Mouse (Mus musculus): ENCODE data around the gene Noxo1. TPM values are rescaled to one million over a fixed set of nuclear protein-coding genes. Genes with fewer than 3 reads are reported as not detected.
A peak's percentile ranks its signal among the peaks of the same experiment; 100 is the strongest.

The Noxo1 gene
- polyA plus RNA-seq (2012; rRNA removed): 7.6 and 10.7 TPM in 2 replicates

DNA sequence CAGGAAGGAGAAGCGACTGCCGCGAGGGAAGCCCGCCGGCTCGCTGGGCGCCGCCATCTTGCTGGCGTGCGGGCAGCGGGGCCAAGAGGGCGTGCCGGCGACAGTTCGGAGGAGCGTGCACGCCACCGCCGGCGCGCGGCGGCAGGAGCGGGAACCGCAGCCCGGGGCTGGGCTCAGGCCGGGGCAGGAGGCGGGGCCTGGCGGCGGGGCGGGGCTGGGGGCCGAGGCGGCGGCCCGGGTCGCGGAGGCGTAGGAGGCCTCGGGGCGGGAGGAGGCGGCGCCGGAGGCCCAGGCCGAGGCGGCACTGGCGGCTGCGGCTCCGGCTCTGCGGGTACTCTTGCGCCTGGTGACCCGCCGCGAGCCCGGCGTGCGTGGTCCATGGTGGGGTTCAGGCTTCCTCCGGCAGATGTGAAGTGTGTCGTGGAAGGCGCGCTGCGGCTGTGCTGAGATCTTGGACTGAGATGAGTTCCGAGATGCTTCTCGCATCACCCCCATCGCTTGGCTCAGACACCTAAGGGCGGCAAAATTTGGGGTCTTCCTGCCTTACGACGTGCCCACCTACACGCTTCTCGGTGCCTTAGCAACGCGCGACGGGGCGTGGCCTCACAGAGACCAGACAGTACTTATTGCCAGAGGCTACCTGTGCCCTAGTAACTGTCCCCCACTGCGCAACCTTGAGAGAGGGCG is at the start of gene Noxo1, which contains the start of gene Gfer:
Gene Noxo1 (plus strand): TSS at position 224 of the 687 bp plus-strand sequence.
Gene Gfer (minus strand): TSS at position 146 of the 687 bp plus-strand sequence.
- TF ChIP-seq POLR2A (IDR thresholded peaks at IDR 0.05; ENCODE audit: borderline replicate concordance, extremely low read depth, insufficient read depth, insufficient read length, poor library complexity, severe bottlenecking) (peak; percentile 71), CTCF (IDR thresholded peaks at IDR 0.05; ENCODE audit: borderline replicate concordance, extremely low read depth, insufficient read depth, insufficient read length) (peak; percentile 34; the same call in 1 of the 2 replicates)
- peak; percentile 93 for DNase-seq (ENCODE audit: low read depth)

DNA sequence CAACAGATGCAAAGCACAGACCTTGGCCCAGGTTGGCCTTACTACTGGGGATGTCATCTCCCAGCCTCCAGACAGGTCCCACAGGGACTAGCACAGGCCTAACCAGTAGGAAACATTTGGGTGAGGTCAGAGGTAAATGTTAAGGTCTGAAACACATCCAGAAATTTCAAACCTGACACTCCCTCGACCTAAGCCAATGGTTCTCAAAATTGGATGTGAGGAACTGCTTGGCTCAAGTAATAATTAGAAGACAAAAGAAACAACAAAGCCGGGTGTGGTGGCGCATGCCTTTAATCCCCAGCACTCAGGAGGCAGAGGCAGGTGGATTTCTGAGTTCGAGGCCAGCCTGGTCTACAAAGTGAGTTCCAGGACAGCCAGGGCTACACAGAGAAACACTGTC is 49.7 kb upstream of the Noxo1 start:
- TF ChIP-seq CTCF (IDR thresholded peaks at IDR 0.05; ENCODE audit: borderline replicate concordance, extremely low read depth, insufficient read depth, insufficient read length): no peak
- no peak for TF ChIP-seq POLR2A (IDR thresholded peaks at IDR 0.05; ENCODE audit: borderline replicate concordance, extremely low read depth, insufficient read depth, insufficient read length, poor library complexity, severe bottlenecking)
- no peak for DNase-seq (ENCODE audit: low read depth)

DNA sequence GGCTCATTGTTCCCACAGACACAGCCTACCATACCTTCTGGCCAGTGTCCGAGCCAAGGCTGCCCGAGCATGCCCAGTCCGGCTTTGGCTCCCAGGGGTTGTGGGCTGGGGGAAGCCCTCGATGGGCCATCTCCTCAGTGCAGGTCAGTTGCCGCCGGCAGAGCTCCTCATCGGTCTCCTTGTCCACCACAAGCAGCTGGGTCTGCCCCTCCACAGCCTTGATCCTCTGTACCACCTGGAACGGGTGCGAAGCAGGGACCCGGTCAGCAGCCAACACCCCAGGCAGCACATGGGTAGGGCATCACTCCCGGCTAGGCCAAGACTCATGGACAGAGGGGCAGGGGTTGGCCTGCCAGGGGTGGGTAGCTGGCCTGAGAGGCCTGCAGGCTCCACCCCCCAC is 48.5 kb upstream of the Noxo1 start:
- no peak for DNase-seq (ENCODE audit: low read depth)

DNA sequence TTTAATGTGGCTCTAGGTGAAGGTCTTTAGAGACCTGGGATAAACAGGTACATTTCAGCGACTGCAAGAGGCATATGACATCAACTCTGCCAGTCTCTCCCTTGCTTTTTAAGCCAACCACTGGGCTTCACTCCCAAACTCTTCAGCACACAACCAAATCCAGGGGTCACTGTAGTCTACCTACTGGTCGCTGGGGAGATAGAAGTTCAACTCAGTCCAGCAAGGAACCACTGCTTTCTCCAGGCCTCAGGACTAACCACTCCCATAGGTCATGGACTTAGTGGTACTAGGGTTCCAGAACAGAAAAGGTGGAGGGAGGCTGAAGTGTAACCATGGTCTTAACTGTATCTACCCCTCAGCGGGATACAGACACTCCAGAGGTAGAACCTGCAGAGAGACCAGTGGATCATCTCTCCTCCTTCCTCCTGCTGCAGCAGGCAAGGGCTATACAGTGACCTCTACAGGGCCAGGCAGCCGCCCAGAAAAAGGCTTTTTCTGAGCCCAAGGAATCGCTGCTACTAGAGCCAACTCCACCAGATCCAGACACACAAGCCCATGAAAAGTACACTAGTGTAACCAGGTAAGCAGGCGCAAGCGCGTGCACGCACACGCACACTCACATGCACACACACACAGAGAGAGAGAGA is 47.2 kb upstream of the Noxo1 start:
- no peak for DNase-seq (ENCODE audit: low read depth)

More for the DNA sequence above, 48.5 kb upstream of the Noxo1 start:
- no peak for TF ChIP-seq CTCF (IDR thresholded peaks at IDR 0.05; ENCODE audit: borderline replicate concordance, extremely low read depth, insufficient read depth, insufficient read length)
- TF ChIP-seq POLR2A (IDR thresholded peaks at IDR 0.05; ENCODE audit: borderline replicate concordance, extremely low read depth, insufficient read depth, insufficient read length, poor library complexity, severe bottlenecking): no peak

DNA sequence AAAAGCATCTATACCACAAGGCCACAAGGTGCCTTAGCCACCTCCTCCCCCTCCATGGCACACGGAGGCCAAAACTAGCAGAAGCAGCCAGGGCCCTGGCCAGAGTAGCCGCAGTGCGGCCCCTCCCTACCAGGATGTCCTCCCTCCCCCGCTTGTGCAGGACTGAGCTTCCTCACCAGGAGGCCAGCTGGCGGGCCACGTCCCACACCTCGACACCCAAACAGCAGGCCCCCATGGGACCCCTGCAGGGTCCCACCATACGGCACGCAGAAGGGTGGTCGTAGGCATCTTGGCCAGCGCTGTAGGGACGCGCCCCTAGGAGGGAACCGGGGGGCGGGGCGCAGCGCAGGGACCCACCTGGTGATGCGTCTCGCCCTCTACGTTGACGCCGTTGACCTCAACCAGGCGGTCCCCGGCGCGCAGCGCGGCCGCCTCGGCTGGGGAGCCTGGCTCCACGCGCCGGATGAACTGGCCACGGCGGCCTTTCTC is 46.4 kb upstream of the Noxo1 start:
- no peak for DNase-seq (ENCODE audit: low read depth)
- TF ChIP-seq CTCF (IDR thresholded peaks at IDR 0.05; ENCODE audit: borderline replicate concordance, extremely low read depth, insufficient read depth, insufficient read length) (no peak), POLR2A (IDR thresholded peaks at IDR 0.05; ENCODE audit: borderline replicate concordance, extremely low read depth, insufficient read depth, insufficient read length, poor library complexity, severe bottlenecking) (no peak)

More for the DNA sequence above, 47.2 kb upstream of the Noxo1 start:
- TF ChIP-seq CTCF (IDR thresholded peaks at IDR 0.05; ENCODE audit: borderline replicate concordance, extremely low read depth, insufficient read depth, insufficient read length): no peak
- TF ChIP-seq POLR2A (IDR thresholded peaks at IDR 0.05; ENCODE audit: borderline replicate concordance, extremely low read depth, insufficient read depth, insufficient read length, poor library complexity, severe bottlenecking): no peak

DNA sequence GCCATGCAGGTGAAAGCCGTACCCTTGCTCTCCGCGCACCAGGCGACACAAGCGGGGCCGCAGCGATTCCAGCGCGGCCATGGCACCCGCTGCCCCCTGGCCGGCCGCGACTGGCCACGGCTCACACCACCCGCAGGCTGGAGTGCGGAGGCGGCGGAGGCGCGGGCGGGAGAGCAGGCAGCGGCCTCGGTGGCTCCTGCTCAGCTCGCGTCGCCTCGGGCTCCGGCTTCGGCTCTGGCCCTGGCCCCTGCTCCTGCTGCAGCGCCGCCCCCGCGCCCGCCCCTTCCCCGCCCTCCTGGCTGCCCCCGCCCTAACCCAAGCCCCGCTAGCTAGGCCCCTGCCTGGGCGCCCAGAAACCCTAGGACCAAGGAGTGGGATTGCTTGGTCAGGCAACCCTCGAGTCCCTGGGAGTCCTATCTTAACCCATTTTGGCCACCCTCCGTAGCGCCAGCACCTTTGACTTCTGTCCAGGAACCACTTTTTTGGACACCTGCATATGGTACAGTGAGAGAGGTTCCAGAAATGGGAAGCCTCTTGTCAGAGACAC is 45.9 kb upstream of the Noxo1 start, which contains the start of gene Slc9a3r2:
Gene Slc9a3r2 (minus strand): TSS at position 258 of the 547 bp plus-strand sequence.
- TF ChIP-seq CTCF (IDR thresholded peaks at IDR 0.05; ENCODE audit: borderline replicate concordance, extremely low read depth, insufficient read depth, insufficient read length) (no peak), POLR2A (IDR thresholded peaks at IDR 0.05; ENCODE audit: borderline replicate concordance, extremely low read depth, insufficient read depth, insufficient read length, poor library complexity, severe bottlenecking) (no peak)
- peak; percentile 56 for DNase-seq (ENCODE audit: low read depth)

DNA sequence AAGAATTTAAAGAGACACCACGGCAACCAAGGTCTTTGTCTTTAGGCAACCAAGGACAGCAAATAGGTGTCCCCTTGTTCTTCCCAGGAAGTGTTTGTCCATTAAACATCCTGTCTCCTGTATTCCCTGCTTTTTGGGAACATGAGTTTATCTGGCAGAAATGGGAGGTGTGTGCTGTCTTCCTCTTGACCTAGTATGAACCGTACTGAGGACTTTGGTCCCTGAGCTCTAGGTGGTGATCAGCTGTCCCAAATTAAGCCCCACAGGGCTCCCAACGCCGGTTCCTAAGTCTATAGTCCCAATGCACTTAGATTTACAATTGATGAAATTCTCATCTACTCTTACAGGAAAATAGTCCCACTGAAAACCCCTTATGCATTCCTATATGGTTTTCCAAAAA is 45.3 kb upstream of the Noxo1 start:
- DNase-seq (ENCODE audit: low read depth): no peak
- TF ChIP-seq CTCF (IDR thresholded peaks at IDR 0.05; ENCODE audit: borderline replicate concordance, extremely low read depth, insufficient read depth, insufficient read length) (no peak), POLR2A (IDR thresholded peaks at IDR 0.05; ENCODE audit: borderline replicate concordance, extremely low read depth, insufficient read depth, insufficient read length, poor library complexity, severe bottlenecking) (no peak)

DNA sequence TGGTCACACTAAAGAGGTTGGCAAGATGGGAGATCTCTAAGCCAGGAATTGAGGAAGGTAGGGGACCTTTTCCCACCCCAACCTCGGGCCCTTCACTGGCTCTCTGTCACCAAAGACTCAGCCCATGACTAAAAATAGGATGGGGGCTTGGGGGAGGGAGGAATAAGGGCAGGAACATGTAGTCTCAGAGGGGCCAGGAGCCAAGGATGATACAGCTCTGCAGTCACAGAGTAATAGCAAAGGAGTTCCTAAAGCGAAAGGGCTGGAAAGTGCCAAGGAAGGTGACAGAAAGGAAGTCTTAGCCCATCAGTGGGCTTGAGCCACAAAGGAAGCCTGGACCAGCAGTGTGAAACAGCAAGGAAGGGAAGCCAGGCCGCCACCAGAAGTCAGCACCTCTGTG is 44.2 kb upstream of the Noxo1 start:
- TF ChIP-seq CTCF (IDR thresholded peaks at IDR 0.05; ENCODE audit: borderline replicate concordance, extremely low read depth, insufficient read depth, insufficient read length) (no peak), POLR2A (IDR thresholded peaks at IDR 0.05; ENCODE audit: borderline replicate concordance, extremely low read depth, insufficient read depth, insufficient read length, poor library complexity, severe bottlenecking) (no peak)

DNA sequence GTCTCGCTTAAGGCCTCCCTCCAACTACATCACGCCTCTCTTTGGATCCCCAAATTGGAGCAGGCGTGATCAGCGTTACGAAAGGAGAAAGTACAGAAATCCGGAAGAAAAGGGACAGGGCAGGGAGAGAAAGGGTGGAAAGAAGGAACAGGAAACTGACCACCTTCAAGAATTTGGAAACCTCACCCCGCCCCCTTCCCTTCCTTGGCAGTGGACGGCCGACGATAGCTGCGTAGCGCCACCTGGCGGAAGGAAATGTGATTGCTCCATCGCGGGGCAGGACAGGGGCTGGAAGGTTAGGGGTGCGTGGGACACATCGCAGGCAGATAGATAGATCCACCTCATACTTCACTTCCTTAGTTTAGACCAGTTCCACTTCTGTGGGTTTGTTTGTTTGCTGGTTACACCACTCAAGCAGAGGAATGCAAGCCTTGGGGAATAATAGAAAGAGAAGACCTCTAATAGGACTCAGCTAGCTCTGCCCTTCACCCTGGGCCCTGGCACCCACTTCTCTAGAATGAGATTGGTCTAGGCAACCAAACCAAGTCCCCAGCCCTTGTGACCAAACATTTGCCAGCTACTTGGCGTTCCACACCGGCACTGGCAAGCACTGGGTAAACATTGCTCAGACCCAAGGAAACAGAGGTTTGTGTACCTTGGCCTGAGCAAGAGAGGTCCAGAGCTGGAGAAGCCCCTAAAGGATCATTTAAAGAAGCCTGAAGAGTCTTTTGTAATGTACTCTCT is 41.9 kb upstream of the Noxo1 start:
- TF ChIP-seq CTCF (IDR thresholded peaks at IDR 0.05; ENCODE audit: borderline replicate concordance, extremely low read depth, insufficient read depth, insufficient read length): peak; percentile 94
- TF ChIP-seq POLR2A (IDR thresholded peaks at IDR 0.05; ENCODE audit: borderline replicate concordance, extremely low read depth, insufficient read depth, insufficient read length, poor library complexity, severe bottlenecking): no peak
- DNase-seq (ENCODE audit: low read depth): peak; percentile 81

More for the DNA sequence above, 44.2 kb upstream of the Noxo1 start:
- no peak for DNase-seq (ENCODE audit: low read depth)

DNA sequence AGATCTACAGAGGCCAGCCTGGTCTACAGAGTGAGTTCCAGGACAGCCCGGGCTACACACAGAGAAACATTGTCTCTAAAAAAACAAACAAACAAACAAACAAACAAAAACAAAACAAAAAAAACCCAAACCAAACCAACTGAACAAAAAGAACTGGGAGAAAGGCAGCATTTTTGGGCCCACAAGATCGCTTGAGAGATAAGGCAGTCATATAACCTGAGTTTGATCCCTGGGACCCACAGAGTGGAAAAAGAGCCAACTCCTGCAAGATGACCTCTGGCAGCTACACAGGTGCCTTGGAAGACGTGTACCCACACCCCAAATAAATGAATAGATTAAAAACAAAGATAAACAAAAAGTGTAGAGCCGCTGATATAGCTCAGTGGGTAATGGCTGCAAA is 41.1 kb upstream of the Noxo1 start:
- TF ChIP-seq POLR2A (IDR thresholded peaks at IDR 0.05; ENCODE audit: borderline replicate concordance, extremely low read depth, insufficient read depth, insufficient read length, poor library complexity, severe bottlenecking) (no peak), CTCF (IDR thresholded peaks at IDR 0.05; ENCODE audit: borderline replicate concordance, extremely low read depth, insufficient read depth, insufficient read length) (no peak)

More for the DNA sequence above, 41.1 kb upstream of the Noxo1 start:
- no peak for DNase-seq (ENCODE audit: low read depth)
